Mouse (Mus musculus) ES-E14 (cell line): ENCODE data around the gene Ago1. TPM values are rescaled to one million over a fixed set of nuclear protein-coding genes. Genes with fewer than 3 reads are reported as not detected.

Experiments used
- DNase-seq: peaks from one replicate; pipeline ENCODE4 v3.0.0-alpha.2; 2013; ENCODE audit warnings: low read depth, low spot score
- H3K27ac ChIP-seq: 2 replicates; pipeline ENCODE4 v1.5.1; 2012; ENCODE audit warnings: low read depth, mild to moderate bottlenecking, low read length, moderate library complexity, mixed read lengths; ENCODE audit not compliant: poor library complexity, insufficient read depth, severe bottlenecking
- H3K36me3 ChIP-seq: 2 replicates; pipeline ENCODE4 v1.6.1; 2012; ENCODE audit warnings: mild to moderate bottlenecking, low read length, moderate library complexity, mixed read lengths; ENCODE audit not compliant: control insufficient read depth, poor library complexity, insufficient read depth, severe bottlenecking
- H3K4me1 ChIP-seq, 2 experiments: fragments of 150-350 bp in 1 of 2; sonication (generic) in 1 of 2; 2 replicates each; pipeline ENCODE4 v1.6.1; 2012; ENCODE audit warnings: low read length in 2 of 2, mild to moderate bottlenecking in 1 of 2, mixed read lengths in 1 of 2; ENCODE audit not compliant: control insufficient read depth in 2 of 2, insufficient read depth in 2 of 2, poor library complexity in 1 of 2
- H3K4me3 ChIP-seq, 2 experiments: fragments of 150-350 bp in 1 of 2; sonication (generic) in 1 of 2; 2 replicates each; pipeline ENCODE4 v1.5.1; 2012; ENCODE audit warnings: low read length in 2 of 2, low read depth in 1 of 2, mild to moderate bottlenecking in 1 of 2, mixed read lengths in 1 of 2; ENCODE audit not compliant: insufficient read depth in 1 of 2, poor library complexity in 1 of 2, severe bottlenecking in 1 of 2
- H3K9ac ChIP-seq: 2 replicates; pipeline ENCODE4 v1.6.1; 2012; ENCODE audit warnings: low read depth, mild to moderate bottlenecking, low read length, mixed read lengths; ENCODE audit not compliant: poor library complexity, insufficient read depth, severe bottlenecking
- H3K9me3 ChIP-seq: fragments of 150-350 bp; sonication (generic); 2 replicates; pipeline ENCODE4 v1.6.1; 2012; ENCODE audit warnings: low read depth, mild to moderate bottlenecking, low read length; ENCODE audit not compliant: control insufficient read depth, insufficient read depth
- CHD2 ChIP-seq: IDR thresholded peaks from 2 replicates; pipeline ENCODE4 v1.6.1; 2014; ENCODE audit warnings: mild to moderate bottlenecking, low read depth, low read length, inconsistent platforms
- HCFC1 ChIP-seq: IDR thresholded peaks from 2 replicates; pipeline ENCODE4 v1.6.1; 2012; ENCODE audit warnings: low read length, inconsistent platforms, borderline replicate concordance; ENCODE audit not compliant: insufficient read depth
- MAFK ChIP-seq: IDR thresholded peaks from 2 replicates; pipeline ENCODE4 v1.6.1; 2014; ENCODE audit warnings: mild to moderate bottlenecking, low read depth, low read length, inconsistent platforms; ENCODE audit not compliant: insufficient read depth
- ZC3H11A ChIP-seq: IDR thresholded peaks from 2 replicates; pipeline ENCODE4 v1.6.1; 2012; ENCODE audit warnings: low read depth, mild to moderate bottlenecking, inconsistent platforms, low read length, borderline replicate concordance
- ZNF384 ChIP-seq: IDR thresholded peaks from 2 replicates; pipeline ENCODE4 v1.6.1; 2012; ENCODE audit warnings: low read depth, low read length, inconsistent platforms
- in situ Hi-C, 2 experiments: fragments of 600-800 bp; cut with MboI; formaldehyde crosslinking; loops; one replicate each; pipeline ENCODE4 v1.15.1; 2025; ENCODE audit warnings: low sequenced_read_pairs in 2 of 2, inconsistent platforms in 1 of 2; ENCODE audit not compliant: unreplicated experiment in 2 of 2
- total RNA-seq: library from RNA; depleted of rRNA; stranded (reverse); fragments of 300-350 nt; gene quantifications from 2 replicates; pipeline ENCODE4 v1.2.3, GENCODE M21; 2012

The Ago1 gene
- total RNA-seq, 1 experiment, result 15.8 TPM

- no peaks in the 10 kb centered on the region for H3K9me3 ChIP-seq
- H3K4me3 ChIP-seq, result no peak overlapping the region
- H3K27ac ChIP-seq, result no peak overlapping the region
- TF ChIP-seq MAFK (no peak), HCFC1 (no peak), ZC3H11A (no peak), CHD2 (no peak), ZNF384 (no peak)
- H3K36me3 ChIP-seq, result no peaks in the 10 kb centered on the region
- H3K9ac ChIP-seq, result no peak overlapping the region
- in situ Hi-C loops, result no loop called here
- no peaks in the 10 kb centered on the region for H3K4me1 ChIP-seq
- DNase-seq, result no peak
Observed at GRCm38 (mm10) chr4:126508110-126508899, 39.9 kb upstream of the Ago1 start.

GRCm38 (mm10) chr4:126502977-126503309, 34.6 kb upstream of the Ago1 start:
- DNase-seq, result no peak
- Histone ChIP-seq H3K9me3 (no peaks in the 10 kb centered on the region), H3K36me3 (no peaks in the 10 kb centered on the region), H3K9ac (no peak overlapping the region), H3K27ac (no peak overlapping the region), H3K4me3 (no peak overlapping the region), H3K4me1 (no peaks in the 10 kb centered on the region)
- TF ChIP-seq MAFK (no peak), ZC3H11A (no peak), CHD2 (peak; percentile 49; the same call in 1 of the 2 replicates)
- in situ Hi-C loops, result no loop called here

DNA sequence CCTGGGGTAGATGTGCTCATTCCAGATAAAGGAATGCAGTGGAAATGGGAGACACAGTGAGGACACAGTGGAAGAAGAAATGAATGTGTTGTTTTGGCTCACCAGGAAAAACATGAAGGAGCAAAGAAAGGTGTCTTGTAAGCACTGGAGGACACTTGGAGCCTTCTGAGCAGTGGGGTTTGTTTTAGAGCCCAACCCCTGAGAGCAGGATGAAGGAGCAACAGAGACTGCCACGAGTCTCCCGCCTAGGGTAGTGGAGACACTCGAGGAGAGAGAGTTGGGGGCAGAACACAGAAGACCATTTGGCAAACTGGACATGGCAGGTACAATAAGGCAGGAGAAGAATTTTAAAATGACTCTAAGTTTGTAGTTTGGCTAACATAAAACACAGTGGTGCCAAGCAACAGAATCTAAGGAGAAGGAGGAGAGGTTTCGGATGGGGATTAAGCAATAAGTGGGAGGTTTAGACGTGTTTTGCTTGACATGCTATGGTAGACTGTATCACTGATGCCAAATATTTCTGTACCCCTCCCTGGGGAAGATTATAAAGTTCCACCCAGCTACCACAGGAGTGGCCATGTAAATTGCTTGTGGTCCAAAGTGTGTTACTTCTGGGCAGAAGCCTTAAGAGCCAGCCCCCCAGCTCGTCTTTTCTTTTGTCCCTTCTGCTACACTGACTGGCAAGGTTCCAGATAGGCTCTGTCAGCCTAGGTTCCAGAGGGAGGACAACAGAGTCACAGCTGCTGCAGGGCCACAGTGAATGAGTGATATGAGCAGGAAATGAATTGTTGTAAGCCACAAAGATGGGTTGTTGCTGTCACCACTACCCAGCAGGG, 34.0 kb upstream of the Ago1 start:
- Histone ChIP-seq H3K4me1 (no peaks in the 10 kb centered on the region), H3K9ac (no peak overlapping the region), H3K36me3 (no peaks in the 10 kb centered on the region), H3K9me3 (no peaks in the 10 kb centered on the region), H3K27ac (no peak overlapping the region), H3K4me3 (no peak overlapping the region)
- TF ChIP-seq MAFK (no peak), HCFC1 (no peak)
- in situ Hi-C loops, result no loop called here
- no peak for DNase-seq

DNA sequence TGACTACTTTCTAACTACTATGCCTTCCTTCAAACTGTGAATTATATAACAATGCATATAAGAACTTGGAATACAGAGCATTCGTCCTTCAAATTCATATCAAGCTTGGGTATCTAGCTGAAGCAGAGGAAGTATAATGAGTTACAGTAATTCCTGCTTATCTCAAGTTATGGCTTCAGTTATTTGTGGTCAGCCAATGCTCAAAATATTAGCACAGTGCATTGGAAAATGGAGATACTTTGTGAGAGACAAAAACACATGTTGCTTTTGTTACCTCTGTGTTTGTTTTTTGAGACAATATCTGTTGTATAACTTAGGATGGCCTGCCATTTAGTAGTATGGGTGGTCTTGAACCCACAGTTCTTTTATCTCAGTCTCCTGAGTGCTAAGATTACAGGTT, 30.2 kb upstream of the Ago1 start:
- in situ Hi-C loops, result no loop called here
- Histone ChIP-seq H3K27ac (no peak overlapping the region), H3K9ac (no peak overlapping the region), H3K4me1 (no peaks in the 10 kb centered on the region), H3K36me3 (no peaks in the 10 kb centered on the region), H3K4me3 (no peak overlapping the region), H3K9me3 (no peaks in the 10 kb centered on the region)
- DNase-seq, result no peak
- TF ChIP-seq MAFK (no peak), HCFC1 (no peak), ZNF384 (no peak), CHD2 (no peak), ZC3H11A (no peak)
